Mouse (Mus musculus) bone marrow macrophage, adult 2 months (primary cell): Measurements from ENCODE around the gene Mob3c.

Source experiments
- CTCF ChIP-seq: IDR thresholded peaks from 2 replicates; pipeline ENCODE4 v1.5.1; 2012; ENCODE audit warnings: low read depth, mild to moderate bottlenecking, low read length, moderate library complexity
- POLR2A ChIP-seq: IDR thresholded peaks from 2 replicates; pipeline ENCODE4 v1.6.1; 2012; ENCODE audit warnings: mild to moderate bottlenecking, low read depth, low read length, borderline replicate concordance

GRCm38 (mm10) chr4:115847377-115847776 is 19.5 kb downstream of the Mob3c start:
- TF ChIP-seq CTCF (no peak), POLR2A (no peak)
